Mouse (Mus musculus) megakaryocyte progenitor cell, adult 5-6 weeks (primary cell): ENCODE data around the gene Mcm10. TPM values are rescaled to one million over a fixed set of nuclear protein-coding genes. Genes with fewer than 3 reads are reported as not detected.
A peak's percentile ranks its signal among the peaks of the same experiment; 100 is the strongest.
"Not testable (repeated sequence)": the region's sequence is repeated elsewhere in the genome, so short reads cannot be mapped to it uniquely, and the experiment has no call there.

ENCODE experiments used
- ATAC-seq: replicated peaks from 2 replicates; pipeline ENCODE4 v1.8.0; 2016; ENCODE audit warnings: mild to moderate bottlenecking, moderate TSS enrichment, inconsistent platforms; ENCODE audit not compliant: poor library complexity
- total RNA-seq, 2 experiments: library from RNA; stranded (forward) in 1 of 2; stranded (reverse) in 1 of 2; fragments of 157-497, 149-512 nt in 1 of 2; fragments of 200-1000 nt in 1 of 2; gene quantifications; 2 replicates each; pipeline versions ENCODE4 v1.2.3 to v1.2.4; 2015 to 2017

The Mcm10 gene
- total RNA-seq, 2 experiments from 2014 or later, result 66.4 to 75.6 TPM

GRCm38 (mm10) chr2:4988826-4989424, 23.7 kb downstream of the Mcm10 start:
- peak; percentile 86 for ATAC-seq

GRCm38 (mm10) chr2:4987388-4988180, 25.0 kb downstream of the Mcm10 start:
- no peak for ATAC-seq

DNA sequence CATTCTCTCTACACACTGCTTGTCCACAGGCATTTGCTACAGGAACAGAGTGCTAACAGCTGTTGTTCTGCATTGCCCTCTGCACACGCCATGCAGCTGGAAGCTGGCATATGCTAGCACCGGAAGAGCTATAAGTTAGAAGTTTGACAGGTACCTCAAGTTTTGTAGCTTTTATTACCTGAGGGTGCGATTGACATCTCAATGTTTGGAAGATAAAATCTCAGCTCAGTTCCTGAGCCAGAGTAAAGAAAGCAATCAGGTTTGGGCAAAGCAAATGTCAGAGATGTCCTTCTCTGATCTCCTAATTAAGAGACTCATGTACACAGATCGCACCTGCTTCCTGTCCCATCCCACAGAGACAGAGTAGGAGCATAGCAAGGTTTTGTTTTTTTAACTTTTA, 25.8 kb downstream of the Mcm10 start:
- no peak for ATAC-seq

GRCm38 (mm10) chr2:4985000-4985399, 27.6 kb downstream of the Mcm10 start:
- ATAC-seq, result no peak

GRCm38 (mm10) chr2:4983987-4984386, 28.6 kb downstream of the Mcm10 start:
- no peak for ATAC-seq

- no peak for ATAC-seq
These were observed 34.5 kb downstream of the Mcm10 start for GRCm38 (mm10) chr2:4978091-4978490.

DNA sequence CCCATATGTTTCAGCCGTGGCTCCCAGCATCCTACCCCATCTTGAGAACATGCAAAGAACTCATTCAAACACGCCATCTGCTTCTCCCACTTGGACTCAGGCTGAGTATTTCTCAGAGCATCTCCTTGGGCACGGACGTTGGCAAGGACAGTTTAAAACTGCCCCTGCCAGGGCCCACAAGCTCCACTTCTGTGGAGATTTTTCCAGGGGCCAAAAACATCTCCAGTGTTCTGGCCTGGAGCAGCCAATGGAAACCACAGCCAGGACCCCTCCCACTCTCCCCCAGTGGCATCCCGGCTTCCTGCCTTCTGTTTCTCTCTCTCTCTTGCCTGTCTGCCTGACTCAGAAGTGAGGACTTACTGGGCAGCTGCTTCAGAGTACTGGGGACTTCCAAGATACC, 36.8 kb downstream of the Mcm10 start, which contains the start of gene Ucma:
TSS of gene Ucma (plus strand) at position 316 of the 400 bp plus-strand sequence.
- ATAC-seq, result no peak

DNA sequence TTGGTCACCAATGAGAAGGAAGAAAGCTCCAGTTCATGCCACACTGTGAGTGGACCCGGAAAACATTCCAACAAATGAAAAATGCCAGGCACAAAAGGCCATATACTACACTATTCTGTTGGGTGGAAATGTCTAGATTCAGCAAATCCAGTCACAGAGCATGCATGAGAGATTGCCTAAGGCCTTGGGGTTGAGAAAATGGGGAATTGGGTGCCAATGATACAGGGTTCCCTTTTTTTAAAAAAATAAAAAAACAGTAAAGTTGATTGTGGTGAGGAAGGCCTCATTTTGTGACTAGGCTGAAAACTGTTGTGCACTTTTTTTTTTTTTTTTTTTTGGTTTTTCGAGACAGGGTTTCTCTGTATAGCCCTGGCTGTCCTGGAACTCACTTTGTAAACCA, 43.5 kb downstream of the Mcm10 start:
- peak; percentile 81 for ATAC-seq

- no peak for ATAC-seq
These were observed 44.8 kb downstream of the Mcm10 start for GRCm38 (mm10) chr2:4967806-4968205.

DNA sequence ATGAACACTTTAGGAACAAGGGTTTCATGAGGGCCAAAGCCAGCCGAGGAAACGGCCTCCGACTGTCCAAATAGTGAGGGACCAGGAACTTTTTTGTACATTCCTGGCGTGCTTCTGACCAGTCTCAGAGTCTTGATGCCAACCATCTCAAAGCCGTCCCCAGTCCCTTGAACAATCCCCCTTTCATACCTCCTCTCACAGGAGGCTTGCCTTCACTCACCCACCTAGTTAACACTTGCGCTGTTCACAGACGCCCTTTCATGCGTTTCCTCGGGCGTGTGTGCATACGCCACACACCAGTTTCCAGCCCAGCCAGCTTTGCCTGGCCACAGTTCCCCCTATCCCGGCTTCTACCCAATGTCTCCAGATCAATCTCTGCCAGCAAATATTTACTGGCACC, 54.6 kb downstream of the Mcm10 start:
- ATAC-seq, result no peak

GRCm38 (mm10) chr2:4954216-4954760, 58.3 kb downstream of the Mcm10 start:
- ATAC-seq, result no peak

- ATAC-seq, result no peak
These were observed 61.6 kb downstream of the Mcm10 start for GRCm38 (mm10) chr2:4950986-4951385.

DNA sequence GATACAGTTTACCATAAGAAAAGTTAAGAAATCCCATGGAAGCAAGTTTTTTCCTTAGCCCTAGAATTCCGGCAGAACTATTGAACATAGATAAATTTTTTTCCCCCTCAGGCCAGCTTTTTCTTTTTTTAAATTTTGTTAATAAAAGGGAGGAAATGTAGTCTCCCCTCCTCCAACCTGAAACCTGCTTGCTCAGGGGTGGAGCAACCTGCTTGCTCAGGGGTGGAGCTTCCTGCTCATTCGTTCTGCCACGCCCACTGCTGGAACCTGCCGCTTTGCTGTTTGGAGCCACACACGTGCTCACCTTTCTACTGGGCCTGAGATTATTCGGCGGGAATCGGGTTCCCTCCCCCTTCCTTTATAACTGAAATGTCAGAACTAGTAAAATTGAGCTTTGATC, 62.9 kb downstream of the Mcm10 start:
- ATAC-seq, result not testable (repeated sequence)

DNA sequence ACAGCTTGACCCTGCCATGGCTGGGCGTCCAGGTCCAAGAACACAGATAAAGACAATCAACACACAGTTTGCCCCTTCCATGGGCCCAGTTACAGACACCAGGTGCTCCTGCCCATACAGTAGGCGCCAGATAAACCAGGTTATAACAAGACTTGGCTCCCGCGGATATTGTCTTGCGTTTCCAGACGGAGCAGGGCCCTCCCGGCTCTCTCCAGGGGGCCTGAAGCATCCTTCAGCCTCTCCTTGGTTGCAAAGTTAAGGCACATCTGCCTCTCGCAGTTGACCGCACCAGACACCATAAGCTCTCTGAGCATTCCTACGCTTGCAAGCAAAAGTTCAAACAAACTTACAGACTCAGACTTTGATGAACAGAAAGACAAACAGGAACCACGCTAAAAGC, 71.7 kb downstream of the Mcm10 start:
- ATAC-seq, result no peak

Other genes with a start within 250 kb of the Mcm10 start
- gene Sephs1, start 131.2 kb downstream of the Mcm10 start, total RNA-seq (2015), result 29.3 and 32.5 TPM in 2 replicates
- 30.2 and 42.7 TPM in 2 replicates for gene Sephs1, start 131.2 kb downstream of the Mcm10 start, total RNA-seq (2017)
- 79.9 and 87.4 TPM in 2 replicates for gene Phyh, start 93.8 kb downstream of the Mcm10 start, total RNA-seq (2015)
- gene Phyh, start 93.8 kb downstream of the Mcm10 start, total RNA-seq (2017), result 38.5 and 41.9 TPM in 2 replicates
- gene Ucma, start 36.7 kb downstream of the Mcm10 start, total RNA-seq (2015), result not detected in 2 replicates
- not detected in 2 replicates for gene Ucma, start 36.7 kb downstream of the Mcm10 start, total RNA-seq (2017)
- 6.6 and 10.1 TPM in 2 replicates for gene Optn, start 51.3 kb upstream of the Mcm10 start, total RNA-seq (2015)
- 19.8 and 30.8 TPM in 2 replicates for gene Optn, start 51.3 kb upstream of the Mcm10 start, total RNA-seq (2017)
- gene Ccdc3, start 125.0 kb upstream of the Mcm10 start, total RNA-seq (2015), result not detected in 2 replicates
- gene Ccdc3, start 125.0 kb upstream of the Mcm10 start, total RNA-seq (2017), result not detected in 2 replicates